Mouse (Mus musculus) MEL-GATA-1-ER (cell line): ENCODE results near the gene Ift43.

ENCODE experiments used
- DNase-seq: peaks from one replicate; pipeline ENCODE4 v3.0.0-alpha.2; 2012; ENCODE audit warnings: low read depth; ENCODE audit errors: extremely low read depth

The Ift43 gene

DNA sequence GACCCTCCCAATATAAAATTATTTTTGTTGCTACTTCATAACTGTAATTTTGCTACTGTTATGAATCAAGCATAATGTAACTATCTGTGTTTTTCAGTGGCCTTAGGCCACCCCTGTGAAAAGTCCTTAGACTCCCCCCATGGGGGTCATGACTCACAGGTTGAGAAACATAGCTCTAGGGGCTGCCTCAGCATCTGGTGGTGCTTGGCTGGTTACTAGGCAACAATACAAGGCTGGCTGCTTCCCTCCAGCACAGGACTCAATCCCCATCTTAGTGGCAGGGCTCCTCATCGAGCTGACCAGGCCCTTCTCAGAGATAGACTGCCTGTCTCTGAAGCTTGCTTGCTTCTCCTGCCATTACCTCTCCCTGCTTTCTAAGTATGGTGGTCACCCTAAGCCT lies 86.4 kb downstream of the Ift43 start:
- no peak for DNase-seq

DNA sequence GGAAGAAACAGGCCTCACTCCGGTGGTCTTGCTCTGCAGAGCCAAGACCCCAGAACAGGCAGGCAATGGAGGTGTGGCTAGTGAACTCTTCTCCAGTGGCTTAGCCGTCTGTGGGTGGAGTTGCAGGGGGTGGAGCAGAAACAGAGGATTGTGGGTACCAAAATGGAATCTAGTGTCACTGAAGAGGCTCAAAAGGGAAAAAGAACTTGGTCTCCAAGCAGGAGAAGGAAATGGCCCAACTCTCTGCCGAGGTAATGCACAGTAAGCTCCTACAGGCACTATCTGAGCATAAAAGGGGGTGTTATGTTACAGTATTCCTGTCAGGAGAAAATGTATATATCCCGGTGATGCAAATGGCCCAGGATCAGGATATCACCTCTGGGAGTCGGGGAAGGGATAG lies 86.9 kb downstream of the Ift43 start:
- no peak for DNase-seq

DNA sequence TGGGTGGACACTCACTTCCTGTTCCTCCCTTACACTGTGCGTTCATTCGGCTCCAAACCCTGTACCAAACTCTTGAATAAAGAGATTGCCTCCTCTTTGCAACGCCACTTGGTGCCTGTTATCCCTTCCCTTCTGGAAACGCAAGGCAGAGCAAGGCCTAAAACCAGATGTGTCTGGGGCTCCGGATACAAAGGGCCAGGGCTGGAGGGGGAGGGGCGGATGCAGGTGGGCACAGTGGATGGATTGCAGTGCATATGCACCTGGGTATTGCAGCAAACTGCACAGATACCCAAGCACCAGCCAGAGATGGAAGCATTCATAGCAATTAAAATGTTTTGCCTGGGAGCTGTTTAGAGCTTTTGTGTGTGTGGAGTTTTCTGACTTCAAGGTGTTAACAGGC lies 91.0 kb downstream of the Ift43 start:
- no peak for DNase-seq

DNA sequence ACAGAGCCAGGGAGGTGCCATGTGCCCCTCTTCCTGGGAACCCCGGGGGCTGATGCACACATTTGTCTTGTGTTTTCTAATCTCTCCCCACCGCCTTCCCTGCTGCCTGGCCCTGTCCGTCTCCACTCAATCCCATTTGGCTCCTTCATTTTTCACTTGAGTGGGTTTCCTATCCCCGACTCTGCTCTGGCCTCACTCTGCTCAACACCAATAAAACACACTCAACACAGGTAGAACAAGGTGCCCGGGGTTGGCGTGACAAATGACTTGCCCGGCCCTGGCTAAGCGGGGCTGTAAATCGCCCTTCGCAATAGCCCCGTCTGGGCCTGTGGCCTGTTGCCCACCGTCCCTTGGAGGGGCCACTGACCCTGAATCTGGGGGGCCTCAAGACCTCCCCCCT lies 92.0 kb downstream of the Ift43 start:
- DNase-seq, result no peak

GRCm38 (mm10) chr12:86175476-86175942 lies 93.2 kb downstream of the Ift43 start:
- DNase-seq, result no peak

- no peak for DNase-seq
Measured at GRCm38 (mm10) chr12:86176675-86177339, 94.5 kb downstream of the Ift43 start.

GRCm38 (mm10) chr12:86179266-86179665 lies 96.9 kb downstream of the Ift43 start:
- no peak for DNase-seq

GRCm38 (mm10) chr12:86181320-86181751 lies 99.0 kb downstream of the Ift43 start:
- DNase-seq, result no peak

DNA sequence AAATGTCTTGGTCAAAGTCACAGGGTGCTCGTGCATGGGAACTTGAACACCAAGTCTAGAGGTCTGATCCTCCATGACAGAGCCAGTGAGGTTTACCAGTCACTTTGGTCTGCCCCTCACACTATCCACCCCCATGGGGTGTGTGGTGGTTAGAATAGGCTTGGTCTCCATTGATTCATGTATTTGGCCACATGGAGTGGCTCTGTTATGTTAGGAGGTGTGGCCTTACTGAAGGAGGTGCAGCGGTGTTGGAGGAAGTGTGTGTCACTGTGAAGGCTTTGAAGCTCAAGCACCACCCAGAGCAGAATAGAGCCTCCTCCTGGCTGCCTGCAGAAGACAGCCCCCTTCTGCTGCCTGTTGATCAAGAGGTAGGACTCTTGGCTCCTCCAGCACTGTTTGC lies 99.5 kb downstream of the Ift43 start:
- no peak for DNase-seq

GRCm38 (mm10) chr12:86182414-86182813 lies 100.1 kb downstream of the Ift43 start:
- DNase-seq, result no peak

- no peak for DNase-seq
Measured at GRCm38 (mm10) chr12:86188161-86188560, 105.8 kb downstream of the Ift43 start.

- no peak for DNase-seq
Measured at GRCm38 (mm10) chr12:86189601-86190323, 107.4 kb downstream of the Ift43 start.

- no peak for DNase-seq
Measured at GRCm38 (mm10) chr12:86192036-86192449, 109.7 kb downstream of the Ift43 start.

DNA sequence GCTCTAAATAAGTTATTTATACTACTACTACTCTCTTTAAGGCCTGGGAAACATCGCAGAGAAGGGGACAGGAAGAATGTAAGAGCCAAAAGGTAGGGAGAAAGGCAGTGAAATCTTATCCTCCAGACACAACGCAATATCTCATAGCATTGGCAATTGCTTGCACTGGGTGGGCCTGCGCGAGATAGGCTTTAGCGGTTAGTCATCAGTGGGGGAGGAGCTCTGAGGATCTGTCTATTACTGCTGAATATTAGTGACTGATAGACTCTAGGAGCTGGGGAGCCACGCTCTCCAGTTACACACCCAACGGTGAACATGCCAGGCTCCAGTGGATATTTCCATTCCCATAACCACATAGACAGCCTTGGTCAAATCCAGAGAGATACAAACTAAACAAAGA lies 114.6 kb downstream of the Ift43 start:
- no peak for DNase-seq

DNA sequence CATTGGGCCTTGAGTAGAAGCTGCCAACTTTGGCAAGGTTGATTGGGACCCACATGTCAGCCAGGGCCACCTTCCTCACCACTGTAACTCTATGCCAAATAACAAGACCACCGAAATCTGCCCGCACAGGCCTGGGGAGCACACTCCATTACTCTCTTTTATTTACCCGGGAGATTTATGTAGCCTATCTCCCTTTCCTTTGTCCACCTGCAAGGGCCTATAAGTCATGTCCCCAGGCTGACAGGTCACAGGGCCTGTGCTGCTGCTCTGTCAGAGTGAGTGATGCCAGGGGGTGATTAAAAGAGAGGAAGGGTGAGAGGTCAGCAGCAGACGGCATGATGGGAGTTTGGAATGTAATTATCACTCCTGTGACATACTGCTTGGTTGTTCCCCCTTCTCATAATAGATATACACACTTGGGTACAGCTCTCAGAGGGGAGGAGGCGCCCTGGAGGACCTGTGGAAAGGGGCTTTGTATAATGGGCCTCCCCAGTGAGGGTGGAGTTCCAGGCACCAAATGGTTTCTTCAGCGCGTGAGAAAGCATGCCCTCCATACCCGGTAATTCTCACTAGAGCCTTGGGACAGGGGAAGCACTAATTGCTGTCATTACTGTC lies 121.2 kb downstream of the Ift43 start:
- no peak for DNase-seq

GRCm38 (mm10) chr12:86211099-86211520 lies 128.8 kb downstream of the Ift43 start:
- no peak for DNase-seq
